Mouse (Mus musculus): ENCODE measurements around the gene Serf2. TPM values are rescaled to one million over a fixed set of nuclear protein-coding genes. Genes with fewer than 3 reads are reported as not detected.
"Not testable (repeated sequence)": the region's sequence is repeated elsewhere in the genome, so short reads cannot be mapped to it uniquely, and the experiment has no call there.

The Serf2 gene
- polyA plus RNA-seq, 1 experiment from 2014 or later: 574 TPM

DNA sequence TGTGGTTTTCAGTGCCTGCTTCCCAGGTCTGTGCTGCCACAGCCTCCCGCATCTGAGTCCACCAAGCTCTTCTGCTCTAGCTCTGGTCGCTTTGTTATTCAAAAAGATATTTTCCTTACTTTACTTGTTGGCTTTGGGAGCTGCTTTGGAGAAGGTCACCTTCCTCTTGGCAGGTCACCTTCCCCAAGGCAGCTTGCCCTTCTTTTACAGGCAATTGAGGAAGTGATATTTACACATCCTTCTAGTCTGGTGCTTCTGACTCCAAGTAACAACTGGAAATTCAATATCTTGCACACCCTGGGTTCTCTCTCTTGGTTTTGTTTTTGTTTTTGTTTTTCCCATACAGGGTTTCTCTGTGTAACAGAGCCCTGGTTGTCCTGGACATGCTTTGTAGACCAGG, 35.4 kb downstream of the Serf2 start:
- WGBS: 38% methylated on average over 1 of the region's 2 CpGs
- H3K4me3 ChIP-seq (ENCODE audit: low read depth, low read length); H3K9ac ChIP-seq (replicated peaks; ENCODE audit: low read depth, low read length); ATAC-seq (ENCODE audit: insufficient number of reproducible peaks, insufficient read depth, low FRiP score, low read depth); H3K4me1 ChIP-seq (ENCODE audit: control insufficient read depth, insufficient read depth, low read length); H3K4me2 ChIP-seq (replicated peaks; ENCODE audit: low read depth, low read length); H3K36me3 ChIP-seq (ENCODE audit: control insufficient read depth, insufficient read depth, low read length); H3K27me3 ChIP-seq (ENCODE audit: control insufficient read depth, insufficient read depth, low read length); H3K27ac ChIP-seq (ENCODE audit: low read length); H3K9me3 ChIP-seq (ENCODE audit: control insufficient read depth, low read depth, low read length): not testable (repeated sequence)

DNA sequence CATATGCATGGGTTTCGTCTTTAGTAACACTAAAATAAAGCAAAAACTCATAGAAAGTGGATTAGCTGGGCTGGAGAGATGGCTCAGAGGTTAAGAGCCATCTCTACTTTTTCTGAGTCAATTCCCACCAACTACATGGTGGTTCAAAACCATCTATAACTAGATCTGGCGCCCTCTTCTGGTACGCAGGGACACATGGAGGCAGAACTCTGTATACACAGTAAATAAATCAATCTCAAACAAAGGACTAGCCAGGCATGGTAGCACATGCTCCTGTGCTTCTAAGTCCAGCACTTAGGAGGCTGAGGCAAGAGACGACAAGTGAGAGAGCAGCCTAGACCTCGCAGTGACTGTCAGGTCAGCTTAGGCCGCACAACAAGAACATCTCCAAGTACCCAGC, 52.6 kb downstream of the Serf2 start:
- H3K4me2 ChIP-seq (replicated peaks; ENCODE audit: low read depth, low read length); ATAC-seq (ENCODE audit: insufficient number of reproducible peaks, insufficient read depth, low FRiP score, low read depth); H3K27ac ChIP-seq (ENCODE audit: low read length); H3K4me3 ChIP-seq (ENCODE audit: low read depth, low read length); H3K9me3 ChIP-seq (ENCODE audit: control insufficient read depth, low read depth, low read length); H3K9ac ChIP-seq (replicated peaks; ENCODE audit: low read depth, low read length); H3K36me3 ChIP-seq (ENCODE audit: control insufficient read depth, insufficient read depth, low read length); H3K4me1 ChIP-seq (ENCODE audit: control insufficient read depth, insufficient read depth, low read length); H3K27me3 ChIP-seq (ENCODE audit: control insufficient read depth, insufficient read depth, low read length): not testable (repeated sequence)
- WGBS: 50% methylated on average over 1 of the region's 6 CpGs

DNA sequence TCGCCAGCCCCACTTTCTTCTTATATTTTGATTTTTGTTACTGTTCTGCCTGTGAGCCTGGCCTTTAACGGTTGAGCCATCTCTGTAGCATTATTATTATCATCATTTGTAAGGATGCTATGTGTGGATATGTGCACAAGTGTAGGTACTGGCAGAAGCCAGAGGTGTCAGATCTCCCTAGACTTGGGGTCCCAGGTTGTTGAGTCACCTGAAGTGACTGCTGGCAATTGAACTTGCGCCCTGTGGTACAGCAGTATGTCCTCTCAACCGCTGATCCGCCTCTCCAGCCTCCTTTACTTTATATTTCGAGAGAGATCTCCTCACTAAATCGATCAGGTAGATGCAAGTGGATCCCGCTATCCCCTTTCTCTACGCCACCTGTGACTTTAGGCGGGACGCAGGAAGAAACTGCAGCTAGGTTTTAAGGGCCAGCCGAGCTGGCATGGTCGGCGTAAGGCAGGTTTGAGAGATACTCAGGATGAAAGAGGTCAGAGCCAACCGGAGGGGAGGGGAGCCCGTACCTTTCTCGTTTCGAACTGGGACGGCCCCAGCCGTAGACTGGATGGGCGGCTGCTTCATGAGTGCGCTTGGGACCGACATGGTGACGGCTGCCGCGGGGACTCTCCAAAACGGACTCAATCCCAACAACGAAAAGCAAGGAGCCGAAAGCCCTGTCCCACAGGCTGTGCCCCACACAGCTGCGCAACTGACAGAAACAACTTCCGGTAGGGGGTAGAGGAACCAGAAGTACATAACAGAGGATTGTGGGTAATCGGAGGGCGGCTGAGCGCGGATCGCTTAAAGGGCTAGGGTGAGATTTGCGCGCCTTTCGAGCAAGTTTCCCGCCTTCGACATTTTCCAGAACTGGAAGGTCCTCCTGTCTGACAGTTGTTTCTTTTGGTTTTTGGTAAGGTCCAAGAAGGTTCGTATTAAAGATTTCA, 57.2 kb downstream of the Serf2 start, which contains the start of the genes Mfap1a and Wdr76:
Mfap1a (minus strand) TSS at position 724 of the 941 bp plus-strand sequence.
Wdr76 (plus strand) TSS at position 782 of the 941 bp plus-strand sequence.
- not testable (repeated sequence) for H3K36me3 ChIP-seq (ENCODE audit: control insufficient read depth, insufficient read depth, low read length); H3K27ac ChIP-seq (ENCODE audit: low read length); H3K4me1 ChIP-seq (ENCODE audit: control insufficient read depth, insufficient read depth, low read length); H3K9me3 ChIP-seq (ENCODE audit: control insufficient read depth, low read depth, low read length); H3K27me3 ChIP-seq (ENCODE audit: control insufficient read depth, insufficient read depth, low read length)
- Histone ChIP-seq H3K4me3 (ENCODE audit: low read depth, low read length) (peak within 1 kb of the TSS; percentile 51), H3K9ac (replicated peaks; ENCODE audit: low read depth, low read length) (peak within 1 kb of the TSS; percentile 53), H3K4me2 (replicated peaks; ENCODE audit: low read depth, low read length) (peak within 1 kb of the TSS; percentile 70)
- 4% methylated on average over 36 of the region's 42 CpGs for WGBS
- peak; percentile 88 for ATAC-seq (ENCODE audit: insufficient number of reproducible peaks, insufficient read depth, low FRiP score, low read depth)

DNA sequence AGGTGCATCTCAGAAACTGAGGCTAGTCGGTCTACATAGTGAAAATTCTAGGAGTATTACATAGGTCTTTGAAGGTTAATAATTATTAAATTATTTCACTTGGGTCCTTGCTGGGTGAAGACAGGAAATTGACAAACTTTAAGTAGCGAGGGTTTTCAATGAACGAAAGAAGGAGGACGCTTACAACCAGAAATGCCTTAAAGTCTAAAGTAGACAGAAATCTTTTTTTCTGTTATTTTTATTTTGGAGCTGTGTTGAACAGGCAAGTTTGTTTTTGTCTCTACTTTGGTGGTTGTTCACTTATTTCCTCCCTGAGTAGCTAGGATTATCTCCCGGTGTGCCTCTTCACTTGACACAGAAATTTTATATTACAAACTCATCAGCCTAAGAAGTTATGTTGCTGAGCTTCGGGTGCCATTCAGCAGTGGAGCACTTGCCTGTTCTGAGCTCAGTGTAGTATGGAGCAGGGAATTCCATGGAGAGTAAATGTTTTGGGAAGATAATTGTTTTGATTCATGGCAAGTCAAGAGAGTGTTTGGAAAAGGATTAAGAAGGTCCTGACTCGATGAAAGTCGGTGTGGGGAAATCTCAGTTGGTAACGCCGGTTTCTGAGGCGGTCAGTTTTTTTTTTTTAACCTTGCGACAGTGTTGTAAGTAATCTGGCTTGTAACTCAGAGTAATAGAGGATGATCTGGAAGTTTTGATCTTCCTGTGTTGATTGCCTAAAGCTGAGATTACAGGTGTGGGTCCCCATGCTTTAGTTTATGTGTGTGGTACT, 58.4 kb downstream of the Serf2 start:
- peak overlapping the region; percentile 50 for H3K9ac ChIP-seq (replicated peaks; ENCODE audit: low read depth, low read length)
- peaks cover 4% of the 10 kb centered on the region; the same call in 1 of the 2 replicates for H3K4me1 ChIP-seq (ENCODE audit: control insufficient read depth, insufficient read depth, low read length)
- H3K9me3 ChIP-seq (ENCODE audit: control insufficient read depth, low read depth, low read length): no peaks in the 10 kb centered on the region
- peak overlapping the region; percentile 70 for H3K4me2 ChIP-seq (replicated peaks; ENCODE audit: low read depth, low read length)
- H3K27ac ChIP-seq (ENCODE audit: low read length): no peak overlapping the region
- H3K36me3 ChIP-seq (ENCODE audit: control insufficient read depth, insufficient read depth, low read length): peaks cover 5% of the 10 kb centered on the region; the same call in 1 of the 2 replicates
- no peaks in the 10 kb centered on the region for H3K27me3 ChIP-seq (ENCODE audit: control insufficient read depth, insufficient read depth, low read length)
- WGBS: 6% methylated on average over 12 of the region's 12 CpGs
- no peak for ATAC-seq (ENCODE audit: insufficient number of reproducible peaks, insufficient read depth, low FRiP score, low read depth)
- H3K4me3 ChIP-seq (ENCODE audit: low read depth, low read length): peak overlapping the region; percentile 51

Small RNA genes lying within 50 kb of the gene (microRNA-seq; reads per million reads assigned to microRNA genes)
- not detected for gene Gm22953

Other genes with a start within 250 kb of the Serf2 start
- gene Trp53bp1, start 177.8 kb upstream of the Serf2 start, polyA plus RNA-seq (2014; fragmentation: Nextera tagmentation; extraction: Ambion mirVana): 71.2 and 86.0 TPM in 2 replicates
- gene Map1a, start 159.6 kb upstream of the Serf2 start, polyA plus RNA-seq (2014; fragmentation: Nextera tagmentation; extraction: Ambion mirVana): 10.4 and 16.1 TPM in 2 replicates
- 15.4 and 18.0 TPM in 2 replicates for gene Ppip5k1, start 93.8 kb upstream of the Serf2 start, polyA plus RNA-seq (2014; fragmentation: Nextera tagmentation; extraction: Ambion mirVana)
- gene Ckmt1, start 91.5 kb upstream of the Serf2 start, polyA plus RNA-seq (2014; fragmentation: Nextera tagmentation; extraction: Ambion mirVana): 43.6 and 53.7 TPM in 2 replicates
- not detected in 2 replicates for gene Strc, start 62.0 kb upstream of the Serf2 start, polyA plus RNA-seq (2014; fragmentation: Nextera tagmentation; extraction: Ambion mirVana)
- 484 and 546 TPM in 2 replicates for gene Pdia3, start 35.4 kb upstream of the Serf2 start, polyA plus RNA-seq (2014; fragmentation: Nextera tagmentation; extraction: Ambion mirVana)
- 2.2 and 3.0 TPM in 2 replicates for gene Catsper2, start 35.4 kb upstream of the Serf2 start, polyA plus RNA-seq (2014; fragmentation: Nextera tagmentation; extraction: Ambion mirVana)
- gene Ell3, start 4.9 kb upstream of the Serf2 start, polyA plus RNA-seq (2014; fragmentation: Nextera tagmentation; extraction: Ambion mirVana): 13.7 and 14.1 TPM in 2 replicates
- gene Hypk, start 4.1 kb downstream of the Serf2 start, polyA plus RNA-seq (2014; fragmentation: Nextera tagmentation; extraction: Ambion mirVana): 89.7 and 90.8 TPM in 2 replicates
- gene Serinc4, start 7.6 kb downstream of the Serf2 start, polyA plus RNA-seq (2014; fragmentation: Nextera tagmentation; extraction: Ambion mirVana): 0.21 and 0.69 TPM in 2 replicates
- gene Mfap1b, start 24.9 kb downstream of the Serf2 start, polyA plus RNA-seq (2014; fragmentation: Nextera tagmentation; extraction: Ambion mirVana): 52.8 and 53.8 TPM in 2 replicates
- gene Mfap1a, start 57.5 kb downstream of the Serf2 start, polyA plus RNA-seq (2014; fragmentation: Nextera tagmentation; extraction: Ambion mirVana): 25.1 and 27.5 TPM in 2 replicates
- 8.6 and 9.3 TPM in 2 replicates for gene Wdr76, start 57.5 kb downstream of the Serf2 start, polyA plus RNA-seq (2014; fragmentation: Nextera tagmentation; extraction: Ambion mirVana)